Mouse (Mus musculus): Measurements from ENCODE around the gene Cpe. TPM values are rescaled to one million over a fixed set of nuclear protein-coding genes. Genes with fewer than 3 reads are reported as not detected.

Cpe gene
- total RNA-seq, 2 experiments from 2014 or later = 3,120 to 3,267 TPM

GRCm38 (mm10) chr8:64639676-64640075 lies 53.2 kb downstream of the Cpe start:
- DNase-seq (ENCODE audit: extremely low spot score in 1 of 2, low spot score in 1 of 2) = no peak

GRCm38 (mm10) chr8:64634901-64635300 lies 58.0 kb downstream of the Cpe start:
- no peak for DNase-seq (ENCODE audit: extremely low spot score in 1 of 2, low spot score in 1 of 2)

DNA sequence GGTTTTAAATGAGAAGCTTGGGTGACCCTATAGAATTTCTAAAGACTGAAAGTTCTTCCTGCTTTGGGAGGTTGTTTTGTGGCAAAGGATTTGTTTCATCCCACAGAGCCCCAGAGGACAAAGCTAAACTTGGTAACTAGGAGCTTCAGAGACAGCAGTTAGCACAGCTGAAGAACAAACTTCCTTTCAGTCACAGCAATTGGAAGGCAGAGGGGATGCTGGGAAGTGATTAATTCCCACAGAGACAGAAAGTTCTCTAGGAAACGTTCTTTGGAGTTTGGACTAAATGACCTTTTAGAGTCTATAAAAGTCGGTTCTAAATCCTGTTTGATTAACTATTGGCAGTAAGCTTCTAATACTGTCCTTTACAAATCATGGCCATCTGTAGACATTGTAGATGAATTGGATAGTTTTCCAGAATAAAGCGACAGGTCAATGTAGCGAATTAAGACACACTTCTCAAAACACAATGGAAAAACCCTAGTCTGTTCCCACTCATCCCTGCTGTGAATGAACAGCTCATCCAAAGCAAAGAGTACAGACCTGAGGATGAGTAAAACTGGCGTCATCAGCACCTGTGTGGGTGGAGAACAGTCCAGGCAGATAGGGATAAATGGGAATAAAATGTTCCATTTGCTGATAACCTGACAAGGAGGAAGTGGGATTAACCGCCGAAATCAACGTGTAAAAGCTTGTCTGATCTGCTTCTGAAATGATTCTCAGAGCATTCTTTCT lies 58.6 kb downstream of the Cpe start:
- no peak for DNase-seq (ENCODE audit: extremely low spot score in 1 of 2, low spot score in 1 of 2)

DNA sequence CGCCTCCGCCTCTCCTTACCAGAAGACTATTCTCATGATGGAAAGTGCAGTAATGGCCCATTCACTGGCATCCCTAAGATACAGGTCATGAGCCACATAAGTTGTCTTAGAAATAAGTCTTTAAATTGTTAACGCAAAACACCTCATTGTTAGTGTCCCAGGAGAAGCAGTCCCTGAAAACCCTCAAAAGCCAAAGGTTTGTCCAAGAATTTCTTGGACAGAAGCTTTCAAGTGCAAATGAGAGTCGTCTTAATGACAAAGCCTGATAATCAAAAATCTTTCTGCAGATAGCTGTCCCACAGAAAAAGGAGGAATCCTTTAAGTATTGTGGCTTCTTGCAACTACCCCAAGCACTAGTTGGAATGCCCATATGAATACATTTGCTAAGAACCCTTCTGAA lies 60.7 kb downstream of the Cpe start:
- no peak for DNase-seq (ENCODE audit: extremely low spot score in 1 of 2, low spot score in 1 of 2)

DNA sequence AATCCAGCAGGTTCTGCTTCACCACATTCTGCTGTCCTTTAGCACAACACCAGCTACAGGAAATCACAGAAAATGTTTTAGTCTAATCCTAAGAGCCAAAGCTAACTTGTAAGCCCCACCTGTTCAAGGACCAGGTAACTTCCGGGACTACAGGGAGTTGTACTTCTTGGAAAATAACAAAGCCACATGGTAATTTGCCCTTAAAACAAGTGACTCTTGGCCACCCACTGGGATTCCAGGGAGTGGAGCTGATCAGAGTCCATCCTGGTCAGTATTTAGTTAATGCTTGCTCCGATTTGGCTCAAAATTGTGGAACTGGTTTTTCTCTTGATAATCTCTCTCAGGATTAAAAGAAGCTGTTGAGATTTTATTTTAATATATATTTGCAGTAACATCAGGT lies 61.1 kb downstream of the Cpe start:
- DNase-seq (ENCODE audit: extremely low spot score in 1 of 2, low spot score in 1 of 2) = no peak

DNA sequence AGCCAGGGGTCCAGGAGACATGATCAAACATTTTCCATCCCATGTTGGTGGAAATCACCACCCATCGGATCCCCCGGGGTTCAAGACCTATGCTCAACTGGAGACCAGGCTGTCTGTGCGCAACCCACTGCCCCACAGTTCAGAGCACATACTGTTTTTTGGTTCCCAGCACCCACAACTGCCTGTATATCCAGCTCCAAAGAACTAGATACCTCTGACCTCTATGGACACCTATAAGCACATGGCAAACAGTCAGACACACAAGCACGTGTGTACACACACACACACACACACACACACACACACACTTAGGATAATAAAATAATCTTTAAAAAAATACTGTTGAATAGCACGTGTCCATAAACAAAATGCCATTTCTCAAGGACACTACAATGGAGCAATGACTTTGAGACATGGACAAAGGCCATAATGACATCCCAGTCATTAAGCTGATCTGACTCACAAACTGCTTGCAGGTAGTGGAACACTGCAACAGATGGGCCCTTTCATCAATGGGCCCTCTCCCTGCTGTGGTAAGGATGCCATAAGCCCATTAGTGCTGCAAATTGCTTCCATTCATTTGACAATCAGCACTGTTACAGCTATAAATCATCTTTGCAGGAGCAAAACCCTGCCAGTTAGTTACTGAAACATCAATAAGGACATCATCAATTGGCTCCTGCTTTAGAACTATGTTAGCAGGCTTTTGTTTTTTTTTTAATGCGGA lies 63.7 kb downstream of the Cpe start:
- no peak for DNase-seq (ENCODE audit: extremely low spot score in 1 of 2, low spot score in 1 of 2)

DNA sequence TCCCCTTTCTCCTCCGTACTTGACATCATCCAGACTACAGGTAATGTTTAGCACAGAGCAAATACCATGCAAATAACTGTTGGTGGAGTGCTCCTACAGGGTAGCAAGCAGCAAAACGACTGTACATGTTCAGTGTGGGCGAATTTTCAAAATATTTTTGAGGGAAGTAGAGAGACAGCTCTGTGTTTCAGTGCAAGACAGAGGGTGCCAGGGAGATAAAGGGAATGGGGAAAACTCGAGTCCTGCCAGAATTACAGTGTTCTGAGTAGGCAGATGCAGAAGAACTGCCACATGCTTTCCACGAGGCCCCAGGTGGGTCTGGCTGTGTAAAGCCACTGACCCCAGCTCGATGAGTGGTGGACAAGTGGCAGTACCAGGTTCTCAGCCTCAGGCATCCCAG lies 64.8 kb downstream of the Cpe start:
- no peak for DNase-seq (ENCODE audit: extremely low spot score in 1 of 2, low spot score in 1 of 2)

GRCm38 (mm10) chr8:64624603-64625037 lies 68.2 kb downstream of the Cpe start:
- no peak for DNase-seq (ENCODE audit: extremely low spot score in 1 of 2, low spot score in 1 of 2)

DNA sequence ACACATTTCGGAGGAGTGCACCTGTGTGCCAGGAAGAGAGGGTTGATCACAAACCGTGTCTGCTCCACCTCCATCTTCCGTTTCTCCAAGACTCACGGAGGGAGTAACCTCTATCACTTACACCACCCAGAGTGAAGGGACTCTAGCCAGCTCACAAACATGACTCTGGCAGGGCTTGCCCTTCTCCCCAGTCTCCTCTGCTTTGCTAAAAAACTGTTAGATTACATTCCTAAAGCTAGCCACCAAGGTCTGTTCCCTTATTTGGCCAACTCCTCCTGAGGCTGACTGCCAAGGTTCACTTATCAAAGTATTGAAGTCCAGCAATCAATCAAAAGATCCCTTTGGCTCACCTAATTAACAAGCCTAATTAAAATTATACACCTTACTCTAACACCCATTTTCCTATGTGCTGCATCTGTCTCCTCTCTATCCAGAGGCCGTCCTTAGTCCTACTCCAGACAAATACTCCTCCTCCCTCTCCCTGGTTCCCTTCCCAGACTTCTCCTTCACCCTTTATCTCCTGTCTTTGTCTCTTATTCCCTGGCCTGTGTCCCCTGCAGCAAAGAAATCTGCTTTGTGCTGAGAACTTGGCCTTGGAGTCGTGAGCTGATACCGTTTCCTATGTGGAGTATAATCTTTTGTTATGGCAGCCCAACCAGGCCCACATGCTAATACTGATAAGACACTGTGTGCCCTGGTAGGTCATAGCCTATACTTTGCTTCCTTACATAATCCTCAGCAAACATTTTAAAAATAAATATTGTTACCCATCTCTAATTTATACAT lies 72.3 kb downstream of the Cpe start:
- no peak for DNase-seq (ENCODE audit: extremely low spot score in 1 of 2, low spot score in 1 of 2)

- no peak for DNase-seq (ENCODE audit: extremely low spot score in 1 of 2, low spot score in 1 of 2)
Measured at GRCm38 (mm10) chr8:64619661-64620060, 73.2 kb downstream of the Cpe start.

- peak in 1 of 2 experiments; percentile 61 for DNase-seq (ENCODE audit: extremely low spot score in 1 of 2, low spot score in 1 of 2)
Measured at GRCm38 (mm10) chr8:64618618-64619017, 74.2 kb downstream of the Cpe start.

DNA sequence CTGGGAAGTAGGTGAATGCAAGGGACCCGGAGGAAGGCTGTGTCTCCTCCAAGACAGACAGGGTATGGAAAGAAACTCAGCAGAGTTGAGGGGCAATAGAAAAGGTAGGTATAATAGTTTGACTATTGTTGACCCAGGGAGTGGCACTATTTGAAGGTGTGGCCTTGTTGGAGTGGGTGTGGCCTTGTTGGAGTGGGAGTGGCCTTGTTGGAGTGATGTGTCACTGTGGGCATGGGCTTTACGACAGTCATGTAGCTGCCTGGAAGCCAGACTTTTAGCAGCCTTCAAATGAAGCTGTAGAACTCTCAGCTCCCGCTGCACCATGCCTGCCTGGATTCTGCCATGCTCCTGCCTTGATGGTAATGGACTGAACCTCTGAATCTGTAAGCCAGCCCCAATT lies 76.3 kb downstream of the Cpe start:
- DNase-seq (ENCODE audit: extremely low spot score in 1 of 2, low spot score in 1 of 2) = no peak

DNA sequence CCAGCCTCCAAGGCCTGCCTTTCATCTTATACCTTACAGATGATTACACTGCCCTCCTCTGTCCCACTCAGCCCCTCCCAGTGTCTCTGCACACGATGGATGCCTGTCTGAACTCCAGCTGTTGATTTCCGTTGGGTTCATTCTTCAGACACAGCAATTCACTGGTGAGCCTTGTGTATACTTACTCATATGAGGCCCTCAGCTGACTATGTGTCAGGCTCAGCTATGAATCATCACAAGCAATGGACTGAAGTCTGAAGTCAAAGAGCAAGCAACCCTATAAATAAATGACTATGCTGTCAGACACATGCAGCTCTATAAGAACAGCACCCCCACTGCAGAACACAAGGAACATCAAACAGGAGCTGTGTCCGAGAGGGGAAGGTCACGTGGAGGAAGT lies 77.4 kb downstream of the Cpe start:
- DNase-seq (ENCODE audit: extremely low spot score in 1 of 2, low spot score in 1 of 2) = no peak

DNA sequence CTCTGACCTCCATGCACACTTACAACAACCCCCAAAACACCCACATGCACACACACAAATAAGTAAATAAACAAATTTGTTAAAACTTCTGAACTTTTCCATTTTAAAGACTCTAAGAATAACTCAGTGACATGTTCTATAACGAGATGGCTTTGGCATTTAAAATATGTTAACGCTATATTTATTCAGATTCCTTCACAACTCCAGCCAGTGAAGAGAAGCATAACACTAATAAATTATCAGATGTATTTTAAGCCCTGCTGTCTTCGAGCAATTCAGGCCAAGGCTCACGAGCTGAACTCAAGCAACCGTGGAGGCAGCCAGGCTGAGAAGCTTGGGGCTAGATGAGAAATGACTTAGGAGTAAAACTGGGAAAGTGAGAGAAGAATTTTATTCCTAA lies 79.2 kb downstream of the Cpe start:
- no peak for DNase-seq (ENCODE audit: extremely low spot score in 1 of 2, low spot score in 1 of 2)

- no peak for DNase-seq (ENCODE audit: extremely low spot score in 1 of 2, low spot score in 1 of 2)
Measured at GRCm38 (mm10) chr8:64611210-64611974, 81.5 kb downstream of the Cpe start.

DNA sequence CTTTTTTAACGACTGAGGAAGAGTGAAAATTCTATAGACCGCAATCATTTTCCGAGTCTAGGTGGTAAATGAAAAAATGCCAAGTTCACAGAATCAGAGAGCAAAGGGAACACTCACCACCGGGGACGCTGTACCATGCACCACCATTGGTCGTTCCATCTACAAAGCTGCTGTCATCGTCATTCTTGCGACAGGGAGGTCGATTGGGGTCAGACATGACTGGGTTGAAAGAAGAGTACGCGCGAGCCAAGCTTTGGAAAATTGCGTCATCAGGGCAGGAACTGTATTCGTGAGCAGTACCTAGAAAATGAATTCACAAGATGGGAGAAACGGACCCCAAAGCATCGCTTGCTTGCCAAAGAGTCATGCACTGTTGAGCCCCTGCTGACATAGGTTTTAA lies 83.9 kb downstream of the Cpe start:
- DNase-seq (ENCODE audit: extremely low spot score in 1 of 2, low spot score in 1 of 2) = no peak

DNA sequence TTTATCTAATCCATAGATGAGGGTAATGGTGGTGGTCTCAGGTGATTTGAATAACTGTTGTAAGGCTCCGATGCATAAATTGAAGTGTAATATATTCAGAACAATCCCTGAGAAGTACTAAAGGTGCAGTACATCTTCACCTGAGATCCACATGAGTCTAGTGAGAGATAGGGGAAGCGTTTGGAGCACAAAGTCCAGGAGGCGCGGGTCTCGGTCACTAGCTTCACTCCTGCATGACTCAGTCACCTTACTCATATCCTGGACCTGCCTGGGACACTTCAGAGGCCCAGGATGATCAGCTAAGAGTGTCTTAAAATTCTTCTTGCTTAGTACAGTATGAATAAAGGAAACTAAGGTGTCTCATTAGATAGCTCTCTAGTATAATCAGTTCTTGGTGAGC lies 86.8 kb downstream of the Cpe start:
- DNase-seq (ENCODE audit: extremely low spot score in 1 of 2, low spot score in 1 of 2) = no peak

GRCm38 (mm10) chr8:64598206-64598605 lies 94.6 kb downstream of the Cpe start:
- no peak for DNase-seq (ENCODE audit: extremely low spot score in 1 of 2, low spot score in 1 of 2)

GRCm38 (mm10) chr8:64597042-64597970 lies 95.5 kb downstream of the Cpe start:
- DNase-seq (ENCODE audit: extremely low spot score in 1 of 2, low spot score in 1 of 2) = peak; percentile 57 to 90

Data from layer of hippocampus, postnatal 25 days (tissue).